Mouse (Mus musculus): Measurements from ENCODE around the gene Olfr520. TPM values are rescaled to one million over a fixed set of nuclear protein-coding genes. Genes with fewer than 3 reads are reported as not detected.

The Olfr520 gene
- polyA plus RNA-seq, 1 experiment = not detected

DNA sequence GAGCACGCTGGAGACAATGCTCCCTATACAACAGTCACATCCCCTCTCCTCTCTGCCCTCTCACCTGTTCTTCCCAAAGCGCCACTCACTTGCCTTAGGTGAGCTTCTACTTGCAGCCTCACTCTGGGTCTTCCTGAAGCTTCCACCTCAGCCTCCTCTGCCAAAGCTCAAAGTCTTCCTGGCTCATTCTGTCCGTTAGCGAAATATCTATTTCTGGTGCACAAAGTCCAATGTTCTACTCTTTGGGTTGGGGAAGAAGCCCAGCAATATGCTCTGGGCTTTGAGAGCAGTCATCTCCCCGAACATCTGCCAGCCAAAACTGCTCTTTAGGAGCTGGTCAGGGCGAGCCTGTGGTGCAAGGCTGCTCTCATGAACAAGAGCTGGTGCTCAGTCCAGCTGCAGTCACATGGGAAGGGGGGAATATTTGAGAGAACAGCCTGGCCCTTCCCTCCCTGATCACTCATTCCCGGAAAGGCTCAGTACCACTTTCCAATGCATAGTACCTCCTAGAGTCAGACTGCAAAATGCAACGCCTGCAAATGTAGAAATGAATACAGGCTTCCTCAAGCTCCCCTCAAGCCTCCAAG is 34.5 kb upstream of the Olfr520 start:
- 94% methylated on average over 8 of the region's 8 CpGs for WGBS
- TF ChIP-seq POLR2A (IDR thresholded peaks at IDR 0.05; ENCODE audit: borderline replicate concordance, insufficient read depth, low read length) = no peak
- TF ChIP-seq CTCF (IDR thresholded peaks at IDR 0.05; ENCODE audit: borderline replicate concordance, insufficient read depth, low read depth, low read length) = no peak
- no peaks in the 10 kb centered on the region for H3K27me3 ChIP-seq (ENCODE audit: control insufficient read depth, insufficient read depth, low read length)
- no peak overlapping the region for H3K4me3 ChIP-seq (replicated peaks; ENCODE audit: insufficient read depth, low read depth, low read length)
- H3K27ac ChIP-seq (ENCODE audit: insufficient read depth, low read length) = no peak overlapping the region
- no peak for DNase-seq
- H3K4me1 ChIP-seq (ENCODE audit: control insufficient read depth, insufficient read depth, low read length) = peaks cover 18% of the 10 kb centered on the region

DNA sequence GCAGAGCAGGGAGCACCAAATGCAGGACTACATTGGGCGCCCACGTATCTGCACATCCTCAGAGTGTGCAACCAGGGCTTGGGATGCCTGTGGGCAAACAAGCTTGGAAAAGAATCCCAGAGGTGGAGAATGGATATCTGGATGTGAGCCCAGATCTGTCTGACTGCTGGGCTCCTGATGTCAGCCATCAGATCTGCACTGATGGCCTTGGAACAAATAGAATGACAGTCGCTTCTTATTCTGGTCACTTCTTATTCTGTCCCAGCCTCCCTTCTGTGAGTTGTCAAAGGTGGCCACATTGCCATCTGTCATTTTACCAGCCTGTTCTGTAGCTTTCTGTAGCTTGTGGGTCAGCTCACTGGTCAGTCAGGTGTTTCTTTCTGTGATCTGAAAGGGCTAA is 31.5 kb upstream of the Olfr520 start:
- TF ChIP-seq POLR2A (IDR thresholded peaks at IDR 0.05; ENCODE audit: borderline replicate concordance, insufficient read depth, low read length) (no peak), CTCF (IDR thresholded peaks at IDR 0.05; ENCODE audit: borderline replicate concordance, insufficient read depth, low read depth, low read length) (no peak)
- H3K4me1 ChIP-seq (ENCODE audit: control insufficient read depth, insufficient read depth, low read length) = peaks cover 18% of the 10 kb centered on the region
- no peaks in the 10 kb centered on the region for H3K27me3 ChIP-seq (ENCODE audit: control insufficient read depth, insufficient read depth, low read length)
- H3K4me3 ChIP-seq (replicated peaks; ENCODE audit: insufficient read depth, low read depth, low read length) = no peak overlapping the region
- peak; percentile 59 to 74 for DNase-seq
- H3K27ac ChIP-seq (ENCODE audit: insufficient read depth, low read length) = peak overlapping the region; percentile 58
- 37% methylated on average over 3 of the region's 3 CpGs for WGBS

DNA sequence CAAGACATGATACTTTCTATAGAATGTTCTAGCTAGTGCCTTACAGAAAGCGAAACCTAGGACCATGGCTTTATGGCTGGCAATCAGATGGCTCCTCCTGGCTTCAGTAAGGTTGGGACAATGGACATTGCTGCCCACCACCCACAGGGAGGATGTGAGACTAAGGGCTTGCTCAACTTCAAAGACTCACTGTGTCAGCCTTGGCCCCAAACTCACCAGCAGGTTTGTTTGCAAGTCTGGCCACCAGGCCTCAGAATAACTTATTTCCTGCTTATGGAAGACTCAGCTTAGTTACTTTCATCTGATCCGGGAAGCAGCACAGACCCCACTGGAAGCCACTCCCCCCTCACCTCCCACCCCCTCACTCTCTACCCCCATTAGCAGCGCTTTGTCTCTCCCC is 31.0 kb upstream of the Olfr520 start:
- H3K27me3 ChIP-seq (ENCODE audit: control insufficient read depth, insufficient read depth, low read length) = no peaks in the 10 kb centered on the region
- DNase-seq = no peak
- 0 out of 2 replicates have a peak overlapping the region, but pooled peaks have one; percentile 5 for H3K27ac ChIP-seq (ENCODE audit: insufficient read depth, low read length)
- no peak overlapping the region for H3K4me3 ChIP-seq (replicated peaks; ENCODE audit: insufficient read depth, low read depth, low read length)
- peaks cover 18% of the 10 kb centered on the region for H3K4me1 ChIP-seq (ENCODE audit: control insufficient read depth, insufficient read depth, low read length)
- 76% methylated on average over 3 of the region's 3 CpGs for WGBS
- TF ChIP-seq POLR2A (IDR thresholded peaks at IDR 0.05; ENCODE audit: borderline replicate concordance, insufficient read depth, low read length) = no peak
- no peak for TF ChIP-seq CTCF (IDR thresholded peaks at IDR 0.05; ENCODE audit: borderline replicate concordance, insufficient read depth, low read depth, low read length)

DNA sequence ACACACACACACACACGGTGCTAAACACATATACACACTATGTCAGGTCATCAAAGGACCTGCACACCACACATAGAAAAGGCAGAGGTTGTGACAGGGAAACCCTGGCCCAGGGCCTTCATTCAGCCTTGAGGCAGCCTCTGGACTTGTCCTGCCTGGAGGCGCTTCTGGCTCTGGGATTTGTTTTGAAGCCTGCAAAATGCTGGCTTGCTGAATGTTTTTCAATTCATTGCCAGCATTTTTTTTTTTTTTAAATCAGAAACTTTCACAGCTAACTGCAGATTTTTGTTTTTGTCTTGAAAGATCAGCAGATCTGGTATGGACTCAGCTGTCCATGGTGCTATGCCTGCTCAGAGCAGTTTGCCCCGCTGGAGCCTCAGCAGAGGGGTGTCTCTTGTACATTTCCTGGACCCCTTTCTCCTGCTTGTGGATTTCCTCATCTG is 30.3 kb upstream of the Olfr520 start:
- peak in 1 of 2 experiments; percentile 18 for DNase-seq
- TF ChIP-seq CTCF (IDR thresholded peaks at IDR 0.05; ENCODE audit: borderline replicate concordance, insufficient read depth, low read depth, low read length) (no peak), POLR2A (IDR thresholded peaks at IDR 0.05; ENCODE audit: borderline replicate concordance, insufficient read depth, low read length) (no peak)
- Histone ChIP-seq H3K27ac (ENCODE audit: insufficient read depth, low read length) (no peak overlapping the region), H3K4me3 (replicated peaks; ENCODE audit: insufficient read depth, low read depth, low read length) (no peak overlapping the region), H3K27me3 (ENCODE audit: control insufficient read depth, insufficient read depth, low read length) (no peaks in the 10 kb centered on the region), H3K4me1 (ENCODE audit: control insufficient read depth, insufficient read depth, low read length) (peaks cover 18% of the 10 kb centered on the region)
- 82% methylated on average over 3 of the region's 3 CpGs for WGBS

DNA sequence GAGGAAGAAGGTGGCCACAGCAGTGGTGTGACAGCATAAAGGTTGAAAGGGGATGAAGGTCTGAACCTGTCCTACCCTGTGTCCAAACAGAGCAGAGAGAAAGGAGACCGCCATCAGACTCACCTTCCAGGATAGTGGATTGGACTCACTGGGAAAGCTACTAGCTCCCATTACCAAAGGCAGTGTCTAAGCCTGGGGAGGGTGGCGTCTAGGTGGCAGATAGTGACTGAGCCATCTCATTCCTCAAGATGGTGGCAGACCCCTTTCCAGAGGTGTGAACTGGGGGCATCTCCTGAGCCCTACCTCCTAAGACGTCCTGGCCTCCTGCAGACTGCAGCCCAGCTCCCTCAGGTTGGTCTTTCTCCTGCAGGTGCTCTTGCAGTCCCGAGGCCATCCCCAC is 29.4 kb upstream of the Olfr520 start:
- Histone ChIP-seq H3K4me1 (ENCODE audit: control insufficient read depth, insufficient read depth, low read length) (peaks cover 21% of the 10 kb centered on the region), H3K27ac (ENCODE audit: insufficient read depth, low read length) (no peak overlapping the region), H3K27me3 (ENCODE audit: control insufficient read depth, insufficient read depth, low read length) (no peaks in the 10 kb centered on the region), H3K4me3 (replicated peaks; ENCODE audit: insufficient read depth, low read depth, low read length) (no peak overlapping the region)
- DNase-seq = no peak
- TF ChIP-seq CTCF (IDR thresholded peaks at IDR 0.05; ENCODE audit: borderline replicate concordance, insufficient read depth, low read depth, low read length) (no peak), POLR2A (IDR thresholded peaks at IDR 0.05; ENCODE audit: borderline replicate concordance, insufficient read depth, low read length) (no peak)
- 96% methylated on average over 4 of the region's 4 CpGs for WGBS

DNA sequence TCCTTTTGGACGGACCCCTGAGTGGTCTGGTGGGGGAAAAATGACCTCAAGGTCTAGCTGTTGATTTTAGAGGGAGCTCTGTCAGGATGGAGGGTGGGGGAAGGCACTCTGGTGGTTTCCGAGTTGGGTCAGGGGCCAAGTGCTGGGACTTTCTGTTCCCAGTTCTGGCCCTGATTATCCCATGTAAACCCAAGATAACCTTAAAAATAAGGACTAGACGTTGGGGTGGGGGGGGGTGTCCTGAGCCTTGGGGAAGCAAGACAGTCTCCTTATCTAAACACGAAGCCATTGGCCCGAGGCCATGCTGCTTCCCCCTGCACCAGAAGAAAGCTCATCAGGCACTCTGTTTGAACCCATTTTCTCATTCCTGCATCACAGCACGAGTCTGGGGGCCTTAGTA is 27.9 kb upstream of the Olfr520 start:
- H3K4me3 ChIP-seq (replicated peaks; ENCODE audit: insufficient read depth, low read depth, low read length) = no peak overlapping the region
- peaks cover 22% of the 10 kb centered on the region for H3K4me1 ChIP-seq (ENCODE audit: control insufficient read depth, insufficient read depth, low read length)
- DNase-seq = no peak
- WGBS = 48% methylated on average over 6 of the region's 6 CpGs
- H3K27ac ChIP-seq (ENCODE audit: insufficient read depth, low read length) = no peak overlapping the region
- TF ChIP-seq POLR2A (IDR thresholded peaks at IDR 0.05; ENCODE audit: borderline replicate concordance, insufficient read depth, low read length) (no peak), CTCF (IDR thresholded peaks at IDR 0.05; ENCODE audit: borderline replicate concordance, insufficient read depth, low read depth, low read length) (no peak)
- H3K27me3 ChIP-seq (ENCODE audit: control insufficient read depth, insufficient read depth, low read length) = no peaks in the 10 kb centered on the region

DNA sequence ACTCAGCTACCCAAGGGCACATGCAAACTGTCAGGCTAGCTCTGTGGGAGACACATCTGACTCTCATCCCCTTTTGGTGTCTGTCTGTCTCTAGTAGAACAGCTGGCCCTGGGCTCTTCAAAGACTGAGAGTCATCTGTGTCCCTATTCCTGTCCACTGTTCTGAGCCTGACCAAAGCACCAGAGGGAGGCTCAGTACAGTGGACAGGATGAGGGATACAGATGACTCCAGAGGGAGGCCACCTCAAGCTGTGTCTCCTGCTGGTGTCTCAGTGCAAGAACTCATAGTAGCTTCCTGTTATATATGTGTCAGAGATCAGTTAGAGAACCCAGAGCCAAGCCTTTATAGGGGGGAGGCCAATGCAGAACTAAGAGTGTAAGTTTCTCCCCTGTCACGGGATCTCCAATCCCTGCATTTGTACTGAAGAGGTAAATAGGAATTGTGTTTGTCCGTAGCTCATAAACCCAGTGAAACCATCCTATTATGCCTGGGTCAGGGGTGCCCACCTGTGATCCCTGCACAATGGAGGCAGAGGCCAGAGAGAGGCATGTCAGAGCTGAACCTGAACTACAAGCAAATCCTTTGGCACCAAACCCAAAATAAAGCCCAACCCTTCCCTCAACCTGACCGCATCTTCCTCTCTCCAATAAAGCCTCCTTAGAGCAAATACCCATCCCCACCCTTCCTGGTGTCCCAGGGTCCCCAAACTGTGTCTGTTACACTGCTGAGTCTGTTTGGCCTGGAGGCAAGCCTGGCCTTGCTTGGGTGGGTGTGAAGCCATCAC is 25.1 kb upstream of the Olfr520 start:
- Histone ChIP-seq H3K4me3 (replicated peaks; ENCODE audit: insufficient read depth, low read depth, low read length) (no peak overlapping the region), H3K27ac (ENCODE audit: insufficient read depth, low read length) (no peak overlapping the region), H3K27me3 (ENCODE audit: control insufficient read depth, insufficient read depth, low read length) (no peaks in the 10 kb centered on the region), H3K4me1 (ENCODE audit: control insufficient read depth, insufficient read depth, low read length) (peaks cover 22% of the 10 kb centered on the region)
- WGBS = 95% methylated on average over 3 of the region's 3 CpGs
- no peak for DNase-seq
- TF ChIP-seq POLR2A (IDR thresholded peaks at IDR 0.05; ENCODE audit: borderline replicate concordance, insufficient read depth, low read length) (no peak), CTCF (IDR thresholded peaks at IDR 0.05; ENCODE audit: borderline replicate concordance, insufficient read depth, low read depth, low read length) (no peak)

Measured in cerebellum, adult 2 months (tissue).